Mouse (Mus musculus) neutrophil, adult 65 days (primary cell): ENCODE results near the gene Zfp936. TPM values are rescaled to one million over a fixed set of nuclear protein-coding genes. Genes with fewer than 3 reads are reported as not detected.

Experiments used
- total RNA-seq: library from RNA; stranded (reverse); gene quantifications from 2 replicates; pipeline ENCODE4 v1.2.4, GENCODE M21; 2023

Gene Zfp936
- total RNA-seq, result 0.95 TPM in 1 of 2 replicates, not detected in the other

GRCm38 (mm10) chr7:43113929-43114328 lies at the start of gene Zfp936:
TSS of gene Zfp936 (plus strand) at chr7:43114229.

Other genes starting within 250 kb of the Zfp936 start
- gene Gm2381, start 247.0 kb upstream of the Zfp936 start, total RNA-seq, result not detected in 2 replicates
- not detected in 2 replicates for gene Vmn2r63, start 180.4 kb upstream of the Zfp936 start, total RNA-seq
- gene Gm9268, start 95.5 kb upstream of the Zfp936 start, total RNA-seq, result not detected in 2 replicates
- 18.1 and 26.7 TPM in 2 replicates for gene Zfp715, start 199.1 kb downstream of the Zfp936 start, total RNA-seq
- 9.6 and 11.8 TPM in 2 replicates for gene Siglecf, start 237.1 kb downstream of the Zfp936 start, total RNA-seq